Mouse (Mus musculus): ENCODE measurements around the gene Bst1.

Gene Bst1

DNA sequence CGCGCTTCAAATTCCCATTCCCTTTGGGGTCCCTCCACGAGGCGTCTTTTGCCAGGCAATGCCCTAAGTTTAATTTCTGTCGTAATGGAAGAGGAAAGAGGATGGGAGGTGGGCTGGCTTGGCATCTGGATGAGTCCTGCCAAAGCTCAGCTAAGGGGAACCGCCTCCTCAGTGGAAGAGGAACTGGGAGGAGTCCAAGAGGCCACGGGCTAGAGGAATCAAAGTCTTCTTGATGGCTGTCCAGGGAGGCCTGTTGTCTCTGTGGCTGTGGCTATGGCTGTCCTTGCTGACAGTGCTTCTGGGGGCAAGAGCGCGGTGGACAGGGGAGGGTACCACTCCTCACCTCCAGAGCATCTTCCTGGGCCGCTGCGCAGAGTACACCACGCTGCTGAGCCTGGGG is at the start of gene Bst1:
Gene Bst1 (plus strand): TSS at position 191 of the 400 bp plus-strand sequence.
- DNase-seq (ENCODE audit: low spot score in 2 of 2) = no peak

DNA sequence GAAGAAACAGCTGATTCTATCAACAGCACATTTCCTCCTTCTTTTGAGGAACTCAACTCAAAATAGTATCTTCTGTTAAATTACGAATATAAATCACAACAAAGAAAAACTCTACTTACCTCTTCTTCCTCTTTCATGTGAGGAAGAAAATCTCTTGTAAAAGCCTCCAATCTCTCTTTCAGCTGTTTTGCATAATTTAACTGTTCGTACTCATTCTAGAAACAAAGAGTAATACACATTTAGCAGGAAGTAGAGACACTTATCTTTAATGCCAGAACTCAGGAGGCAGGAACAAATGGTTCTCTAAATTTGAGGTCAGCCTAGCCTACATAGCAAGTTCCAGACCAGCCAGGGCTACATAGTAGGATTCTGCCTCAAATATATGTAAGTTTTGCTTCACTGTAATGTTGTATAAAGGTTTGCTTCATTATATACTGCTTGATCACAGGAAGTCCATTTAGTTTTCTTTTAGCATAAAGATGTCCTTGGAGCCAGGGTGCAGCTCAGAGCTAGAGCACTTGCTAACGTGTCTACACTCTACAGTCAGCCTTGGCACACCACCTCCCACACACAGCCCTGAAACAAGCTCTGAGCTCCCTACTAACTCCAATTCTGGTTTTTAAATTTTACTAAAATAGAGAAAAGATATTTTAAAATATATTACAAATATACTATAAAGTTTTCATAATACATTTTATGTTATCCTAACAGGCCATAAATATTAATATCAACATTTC is 47.9 kb upstream of the Bst1 start:
- peak in 1 of 2 experiments; percentile 7 for DNase-seq (ENCODE audit: low spot score in 2 of 2)

DNA sequence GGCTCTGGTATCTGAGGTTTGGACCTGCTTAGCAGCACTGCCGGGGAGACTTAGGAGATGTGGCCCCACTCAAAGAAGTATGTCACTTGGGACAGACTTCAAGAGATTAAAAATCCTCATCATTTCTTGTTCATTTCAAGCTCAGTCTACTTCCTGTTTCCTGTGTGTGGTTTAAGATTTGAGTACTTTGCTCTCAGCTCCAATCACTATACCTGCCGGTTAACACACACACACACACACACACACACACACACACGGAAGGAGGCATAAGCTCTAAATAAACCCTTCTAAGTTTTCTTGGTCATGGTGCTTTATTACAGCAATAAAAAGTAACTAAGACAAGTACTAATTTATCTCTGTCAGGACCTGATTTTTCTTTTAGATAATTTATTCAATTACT is 47.1 kb upstream of the Bst1 start:
- no peak for DNase-seq (ENCODE audit: low spot score in 2 of 2)

DNA sequence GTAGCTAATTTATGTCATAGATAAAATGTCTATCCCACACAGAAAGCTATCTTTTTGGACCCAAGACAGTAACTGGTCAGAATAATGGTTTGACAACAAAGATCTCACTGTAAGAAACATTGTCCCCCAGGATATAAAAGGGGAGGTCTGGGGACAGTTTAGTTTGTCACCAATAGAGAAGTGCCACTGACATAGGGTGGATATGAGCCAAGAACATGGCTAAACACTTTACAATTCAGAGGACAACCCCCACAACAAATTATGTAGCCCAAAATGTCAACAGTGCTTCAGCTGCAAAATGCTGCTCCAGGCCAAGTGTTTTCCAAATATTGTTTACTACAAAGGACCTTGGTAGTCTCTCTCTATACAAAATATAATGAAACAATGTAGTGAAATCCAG is 42.3 kb upstream of the Bst1 start:
- DNase-seq (ENCODE audit: low spot score in 2 of 2) = no peak

DNA sequence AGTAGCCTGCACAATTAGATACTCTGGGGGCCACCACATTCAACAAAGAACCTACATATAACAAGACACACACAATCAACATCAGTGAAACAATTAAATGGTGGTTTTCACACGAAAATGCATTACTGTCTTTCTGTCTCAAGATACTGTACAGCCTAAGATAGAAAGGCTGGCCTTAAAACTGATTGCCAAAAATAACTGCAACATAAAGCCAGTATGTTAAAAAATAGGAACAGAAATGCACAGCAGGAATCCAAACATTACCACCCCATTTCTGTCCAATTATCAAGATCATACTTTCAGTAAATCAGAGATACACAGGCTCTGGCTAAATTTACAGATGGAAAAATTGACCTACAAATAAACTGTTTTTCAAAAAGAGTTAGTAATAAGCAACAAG is 41.7 kb upstream of the Bst1 start:
- DNase-seq (ENCODE audit: low spot score in 2 of 2) = no peak

DNA sequence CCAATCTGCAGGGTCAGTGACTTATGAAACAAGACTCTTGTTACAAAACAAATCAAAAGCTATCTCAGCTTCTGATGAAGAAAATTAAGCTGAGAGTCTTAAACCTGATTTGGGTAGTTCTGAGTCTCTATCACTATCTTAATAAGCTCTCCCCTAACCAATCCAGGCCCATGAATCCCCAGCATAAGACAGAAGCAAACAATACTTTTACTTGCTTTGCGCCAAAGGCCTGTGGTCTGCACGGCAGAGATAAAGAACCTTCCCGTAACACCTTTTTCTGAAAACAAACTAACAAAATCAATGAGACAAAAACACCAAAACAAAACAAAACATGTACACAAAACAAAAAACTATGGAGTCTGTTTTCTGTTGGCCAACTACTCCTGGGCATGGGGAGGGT is 40.1 kb upstream of the Bst1 start:
- no peak for DNase-seq (ENCODE audit: low spot score in 2 of 2)

DNA sequence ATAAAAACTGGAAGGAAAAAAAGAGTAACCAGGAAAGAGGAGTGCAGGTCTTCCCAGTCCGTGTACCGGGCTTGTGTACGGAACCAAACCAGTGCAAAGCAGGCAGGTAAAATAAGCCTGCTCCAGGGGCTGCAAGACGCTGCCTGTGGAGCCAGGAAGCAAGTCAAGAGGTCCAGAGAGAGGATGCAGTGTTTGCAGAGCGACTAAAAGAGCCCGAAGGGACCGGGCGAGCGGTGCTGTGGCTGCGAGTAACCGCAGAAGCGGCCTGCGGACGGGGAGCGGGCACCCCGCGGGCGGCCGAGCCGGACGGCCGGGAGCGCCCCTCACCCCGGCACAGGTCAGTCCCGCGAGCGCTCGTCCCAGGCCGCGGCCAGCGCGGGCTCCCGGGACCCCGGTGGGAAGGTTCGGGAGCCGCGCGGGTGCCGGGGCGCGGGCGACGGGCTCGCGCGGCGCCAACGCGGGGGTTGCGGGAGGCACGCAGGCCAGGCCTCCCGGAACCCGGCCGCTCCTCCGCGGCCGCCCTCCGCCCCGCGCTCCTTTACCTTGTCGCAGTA is 37.2 kb upstream of the Bst1 start:
- DNase-seq (ENCODE audit: low spot score in 2 of 2) = peak in 1 of 2 experiments; percentile 10

DNA sequence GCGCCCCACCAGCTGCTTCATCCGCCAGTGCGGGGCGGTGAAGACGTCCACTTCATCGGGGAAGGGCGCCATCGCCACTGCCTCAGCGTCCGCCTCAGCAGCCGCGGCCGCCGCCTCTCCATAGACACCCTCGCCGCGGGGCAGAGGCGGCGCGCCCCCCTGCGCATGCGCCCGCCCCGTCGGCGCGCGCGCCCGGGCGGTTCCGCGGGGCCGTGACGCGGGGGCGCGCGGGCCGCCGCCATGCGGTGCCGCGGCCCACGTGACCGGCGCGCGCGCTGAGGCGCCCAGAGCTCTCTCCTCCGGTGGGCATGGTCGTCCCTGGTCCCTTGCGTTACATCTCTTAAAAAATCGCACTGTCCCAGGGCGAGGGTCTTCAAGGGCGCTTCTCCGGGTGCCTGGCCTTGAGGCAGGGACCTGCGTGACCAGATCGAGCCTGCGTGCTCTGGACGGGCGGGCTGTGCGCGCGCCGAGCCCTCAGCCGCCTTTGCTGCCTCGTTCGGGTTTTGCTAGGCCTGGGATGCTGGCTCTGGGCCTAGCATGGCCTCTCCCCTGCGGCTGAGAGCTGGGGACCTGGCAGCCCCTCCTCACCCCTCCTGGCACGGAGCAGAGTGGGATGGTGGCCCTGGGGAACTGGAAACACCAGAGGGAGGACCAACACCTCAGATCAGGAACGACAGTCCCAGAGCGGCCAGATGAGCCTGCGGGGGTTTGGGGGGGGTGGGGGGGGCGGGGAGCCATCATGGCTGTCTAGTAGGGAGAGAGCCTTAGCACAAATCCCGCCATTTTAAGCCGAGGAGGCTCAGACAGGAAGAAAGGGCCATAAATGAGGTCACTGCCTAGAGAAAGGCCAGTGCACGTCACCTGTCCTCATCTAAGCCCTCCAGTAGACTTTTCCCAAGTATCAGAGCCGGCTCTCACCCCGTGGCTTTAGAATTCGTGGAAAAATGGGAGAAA is 36.4 kb upstream of the Bst1 start:
- DNase-seq (ENCODE audit: low spot score in 2 of 2) = peak; percentile 45 to 75

DNA sequence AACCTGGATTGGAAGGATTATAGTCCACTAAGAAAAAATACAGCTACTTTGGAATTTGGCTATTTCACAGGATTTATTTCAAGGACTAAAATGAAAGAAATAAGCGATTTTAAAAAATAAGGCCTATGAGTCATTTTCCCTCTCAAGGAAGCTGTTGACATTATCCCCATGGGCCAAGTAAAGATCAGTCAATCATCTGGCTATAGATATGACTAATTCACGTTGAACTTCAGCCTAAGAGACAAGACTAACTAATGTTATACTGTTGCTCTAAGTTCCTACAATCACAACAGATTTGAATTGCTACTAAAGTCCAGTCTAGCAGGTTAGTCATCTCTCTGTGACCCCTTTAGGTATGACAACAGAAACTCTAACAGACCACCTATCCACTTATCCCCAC is 34.7 kb upstream of the Bst1 start:
- DNase-seq (ENCODE audit: low spot score in 2 of 2) = no peak

DNA sequence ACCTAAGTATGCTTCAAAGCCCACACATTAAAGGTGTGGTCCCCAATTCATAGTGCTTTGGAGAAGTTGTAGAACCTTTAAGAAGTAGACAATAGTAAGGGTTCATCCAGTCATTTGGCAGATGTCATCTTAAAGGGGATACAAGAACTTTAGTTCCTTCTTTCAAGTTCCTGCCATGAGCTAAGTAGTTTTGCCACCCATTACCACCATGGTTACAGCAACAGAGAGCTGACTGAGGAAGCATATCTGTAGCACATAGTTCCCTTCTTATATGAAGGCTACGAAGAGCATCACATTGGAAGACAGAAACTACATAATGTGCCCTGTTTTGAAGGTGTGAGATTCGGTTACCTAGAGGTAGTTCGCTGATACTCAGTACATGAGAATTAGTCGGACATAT is 32.1 kb upstream of the Bst1 start:
- no peak for DNase-seq (ENCODE audit: low spot score in 2 of 2)

DNA sequence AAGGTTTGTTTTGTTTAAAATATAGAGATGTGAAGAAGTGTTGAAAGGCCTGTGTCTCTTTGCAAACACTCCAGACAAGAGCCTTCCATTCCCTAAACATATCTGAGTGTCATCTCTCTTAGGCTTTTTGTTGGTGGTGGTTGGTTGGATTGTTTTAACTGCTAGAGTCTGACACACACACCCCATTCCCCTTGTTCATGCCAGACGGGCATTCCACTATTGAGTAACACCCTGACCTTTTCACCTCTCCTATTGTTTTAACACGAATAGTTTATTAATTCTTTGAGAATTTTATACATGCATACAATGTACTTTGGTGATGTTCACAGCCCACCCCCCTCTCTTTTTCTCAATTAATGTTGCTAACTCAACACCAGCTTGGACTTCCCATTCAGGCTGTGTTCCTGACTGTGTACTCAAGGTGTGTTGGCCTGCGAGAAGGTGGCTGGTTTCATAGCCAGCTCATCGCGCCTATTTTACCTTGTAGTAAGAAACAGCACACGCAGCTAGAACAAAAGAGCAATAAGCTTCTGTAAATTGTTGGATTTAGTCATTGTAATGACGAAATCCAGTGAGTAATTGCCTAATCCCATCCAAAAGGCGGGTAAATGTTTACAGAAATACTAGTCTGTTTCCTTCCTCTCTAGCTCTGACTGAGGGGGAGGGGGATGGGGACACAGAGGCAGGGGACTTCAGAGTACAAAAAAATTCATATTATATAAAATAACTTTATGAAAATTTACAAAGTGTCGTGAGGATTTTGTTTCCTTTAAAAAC is 30.5 kb upstream of the Bst1 start:
- DNase-seq (ENCODE audit: low spot score in 2 of 2) = no peak

DNA sequence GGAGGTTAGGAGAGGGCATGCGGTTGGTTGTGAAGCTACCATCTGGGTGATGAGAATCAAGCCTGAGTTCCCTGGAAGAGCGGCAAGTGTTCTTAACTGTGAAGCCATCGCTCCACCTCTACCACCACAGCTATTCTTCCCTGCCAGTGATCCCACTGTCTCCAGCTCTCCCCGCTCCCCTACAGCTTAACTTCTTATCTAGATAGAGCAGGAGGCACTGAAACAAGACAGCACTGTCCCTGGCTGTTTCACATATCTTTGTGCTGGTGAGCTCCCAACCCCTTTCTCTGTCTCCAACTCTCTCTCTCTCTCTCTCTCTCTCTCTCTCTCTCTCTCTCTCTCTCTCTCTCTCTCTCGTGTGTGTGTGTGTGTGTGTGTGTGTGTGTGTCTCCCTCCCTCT is 26.3 kb upstream of the Bst1 start:
- DNase-seq (ENCODE audit: low spot score in 2 of 2) = no peak

DNA sequence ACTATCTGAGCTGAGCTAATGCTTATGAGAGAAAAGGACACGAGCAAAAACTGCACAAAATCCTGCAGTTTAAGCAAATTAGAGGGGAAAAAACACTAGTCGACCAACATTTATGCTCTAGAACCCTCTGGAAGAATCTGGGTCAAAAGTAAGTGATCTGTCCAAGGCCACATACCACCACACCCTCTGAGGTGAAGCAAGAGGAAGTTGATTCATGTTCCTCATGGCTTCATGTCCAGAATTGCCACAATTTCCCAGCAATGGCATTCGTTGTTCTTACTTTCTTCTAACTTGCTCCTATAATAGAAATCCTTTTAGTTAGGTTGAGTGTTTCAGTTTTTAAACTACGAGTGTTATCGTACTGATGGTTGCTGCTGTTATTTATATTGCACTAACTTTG is 19.2 kb upstream of the Bst1 start:
- DNase-seq (ENCODE audit: low spot score in 2 of 2) = no peak

DNA sequence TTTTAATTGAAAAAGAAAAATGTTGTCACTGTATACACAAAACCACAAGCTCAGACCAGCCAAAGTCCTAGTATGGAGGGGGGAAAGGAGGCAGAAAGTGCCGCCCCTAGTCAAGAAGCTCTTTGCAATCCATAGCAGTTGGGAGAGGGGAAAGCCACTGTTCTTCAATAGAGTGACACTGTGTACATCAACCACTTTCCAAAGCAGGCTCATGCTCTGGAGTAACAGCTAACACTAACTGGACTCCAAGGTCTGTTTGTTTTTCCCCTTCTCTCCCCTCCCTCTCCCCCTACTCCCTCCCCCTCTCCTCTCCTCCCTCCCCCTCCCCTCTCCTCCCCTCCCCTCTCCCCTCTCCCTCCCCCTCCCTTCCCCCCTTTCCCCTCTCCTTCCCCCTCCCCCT is 18.0 kb upstream of the Bst1 start:
- no peak for DNase-seq (ENCODE audit: low spot score in 2 of 2)

DNA sequence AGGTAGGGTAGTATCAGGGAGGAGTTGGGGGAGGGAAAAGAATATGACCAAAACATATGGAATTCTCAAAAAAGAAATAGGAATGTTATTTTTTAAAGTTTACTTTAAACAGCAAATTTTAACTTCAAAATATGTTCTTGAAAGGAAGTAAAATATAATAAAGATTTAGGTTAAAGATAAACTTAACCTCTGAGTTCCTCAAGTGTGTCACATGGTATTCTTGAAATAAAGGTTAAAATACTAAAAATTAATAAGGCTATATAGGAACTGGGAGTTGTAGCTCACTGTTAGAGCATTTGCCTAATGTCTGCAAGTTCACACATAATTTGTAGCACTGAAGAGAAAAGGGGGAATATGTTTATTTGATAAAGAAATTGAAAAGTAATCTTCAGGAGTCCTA is 17.4 kb upstream of the Bst1 start:
- DNase-seq (ENCODE audit: low spot score in 2 of 2) = no peak

DNA sequence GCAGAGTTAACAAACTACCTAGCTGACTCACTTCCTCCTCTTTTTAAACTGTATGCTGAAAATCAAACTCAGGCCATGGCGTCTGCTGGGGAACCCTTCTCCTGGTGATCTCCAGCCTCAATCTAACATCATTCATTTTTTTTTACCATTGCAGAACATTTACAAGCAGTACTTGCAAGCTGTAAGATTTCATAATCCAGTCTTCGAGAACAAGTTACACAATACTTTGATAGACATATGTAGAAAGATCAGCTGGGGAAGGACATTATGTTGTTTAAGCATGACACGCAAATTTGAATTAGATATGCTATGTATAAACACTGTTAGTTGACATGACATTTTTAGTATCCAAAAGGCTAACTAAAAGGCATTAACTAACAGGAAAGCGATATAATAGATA is 16.9 kb upstream of the Bst1 start:
- DNase-seq (ENCODE audit: low spot score in 2 of 2) = no peak

DNA sequence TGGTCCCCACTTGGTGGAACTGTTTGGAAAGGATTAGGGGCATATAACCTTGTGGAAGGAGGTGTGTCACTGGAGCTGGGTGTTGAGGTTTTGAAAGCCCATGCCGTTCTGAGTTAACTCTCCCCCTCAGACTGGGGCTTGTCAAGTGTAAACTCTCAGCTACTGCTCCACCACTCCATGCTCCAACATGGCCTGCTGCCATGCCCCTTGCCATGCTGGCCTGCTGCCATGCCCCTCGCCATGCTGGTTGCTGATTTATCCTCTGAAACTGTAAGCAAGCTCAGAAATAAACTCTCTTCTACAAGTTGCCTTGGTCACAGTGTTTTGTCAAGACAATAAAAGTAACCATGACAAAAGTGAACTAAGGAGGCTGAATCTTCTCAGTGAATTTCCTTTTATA is 13.3 kb upstream of the Bst1 start:
- DNase-seq (ENCODE audit: low spot score in 2 of 2) = no peak

DNA sequence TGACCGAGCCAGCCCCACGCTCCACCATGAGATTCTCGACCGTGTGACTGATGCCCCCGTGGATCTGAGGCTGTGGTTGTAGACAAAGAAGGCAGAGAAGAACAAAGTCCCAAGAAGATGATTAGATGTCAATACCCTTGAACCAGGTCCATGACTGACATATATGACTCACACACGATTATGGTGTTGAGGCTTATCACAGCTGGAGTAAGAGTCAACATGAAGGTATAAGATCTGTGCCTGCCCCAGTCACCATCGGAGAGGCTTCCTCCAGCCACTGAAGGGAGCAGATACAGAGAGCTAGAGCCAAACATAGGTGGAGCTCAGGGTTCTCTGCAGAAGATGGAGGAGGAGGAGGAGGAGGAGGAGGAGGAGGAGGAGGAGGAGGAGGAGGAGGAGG is 12.3 kb upstream of the Bst1 start:
- DNase-seq (ENCODE audit: low spot score in 2 of 2) = no peak

DNA sequence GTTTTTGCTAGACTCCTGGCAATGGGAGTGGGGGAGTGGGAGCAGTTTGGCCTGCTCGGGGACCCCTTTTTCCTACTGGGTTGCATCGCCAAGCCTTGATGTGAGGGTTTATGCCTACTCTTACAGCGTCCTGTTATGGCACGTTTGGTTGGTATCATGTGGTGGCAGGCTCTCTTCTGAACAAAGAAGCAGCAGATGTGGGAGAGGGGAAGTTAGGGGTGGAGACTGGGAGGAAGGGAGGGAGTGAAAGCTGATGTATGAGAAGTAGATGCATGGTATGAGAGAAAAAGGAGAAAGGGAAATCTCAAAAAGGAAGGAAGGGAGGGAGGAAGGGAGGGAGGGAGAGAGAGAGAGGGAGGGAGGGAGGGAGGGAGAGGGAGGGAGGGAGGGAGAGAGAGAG is 11.8 kb upstream of the Bst1 start:
- DNase-seq (ENCODE audit: low spot score in 2 of 2) = no peak

DNA sequence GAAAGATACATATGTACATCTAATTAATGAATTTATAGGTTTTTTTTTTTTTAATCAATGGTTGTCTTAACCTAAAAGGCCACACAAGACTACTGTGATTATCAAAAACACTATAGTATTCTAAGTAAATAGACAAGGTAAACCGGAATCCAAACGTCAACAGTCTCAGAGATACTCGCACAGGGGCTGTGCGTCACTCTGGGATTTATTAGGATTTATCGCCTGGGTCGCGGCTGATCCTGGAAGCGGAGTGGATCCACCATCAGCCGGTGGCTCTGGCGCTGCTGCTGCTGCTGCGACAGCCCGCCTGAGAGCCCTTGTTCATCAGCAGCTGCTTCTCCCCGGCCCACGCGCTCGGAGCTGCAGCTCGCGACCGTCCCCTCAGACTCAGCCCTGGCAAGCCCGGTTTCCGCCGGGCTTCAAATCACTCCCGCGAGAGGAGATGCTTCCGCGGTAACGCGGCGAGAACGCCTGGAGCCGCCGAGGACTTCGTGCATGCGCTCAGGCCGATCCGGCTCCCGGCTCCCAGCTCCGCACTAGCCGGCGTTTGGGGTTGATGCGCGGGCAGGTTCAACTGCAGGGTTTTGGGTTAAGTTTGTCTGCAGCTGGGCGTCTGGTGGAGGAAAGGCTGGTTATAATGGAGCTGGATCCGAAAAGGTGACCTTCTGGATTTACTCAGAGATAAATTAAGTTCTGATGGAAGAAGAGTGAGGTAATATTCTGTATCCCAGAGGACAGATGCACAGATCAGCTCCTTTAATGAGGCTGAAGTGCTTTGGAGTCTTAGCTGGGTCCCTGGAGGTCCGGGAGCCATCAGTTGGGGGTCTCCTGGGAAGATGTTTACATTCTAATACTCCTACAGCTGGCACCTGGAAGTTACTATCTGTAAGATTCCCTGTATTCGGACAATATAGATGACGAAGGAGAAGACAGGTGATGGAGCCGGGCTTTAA is 10.7 kb upstream of the Bst1 start:
- DNase-seq (ENCODE audit: low spot score in 2 of 2) = peak; percentile 46 to 77
